Mouse (Mus musculus) kidney, embryonic 16.5 days (tissue): ENCODE measurements around the gene Ly75. TPM values are rescaled to one million over a fixed set of nuclear protein-coding genes. Genes with fewer than 3 reads are reported as not detected.
A peak's percentile ranks its signal among the peaks of the same experiment; 100 is the strongest.

Experiments
- ATAC-seq: fragments of 200-750 bp; cut with Nextera tagmentation; 2 replicates; pipeline ENCODE4 v1.8.0; 2017; ENCODE audit warnings: moderate TSS enrichment; ENCODE audit not compliant: low FRiP score, low TSS enrichment
- H3K27ac ChIP-seq: fragments of 300-500 bp; sonication (generic); 2 replicates; pipeline ENCODE4 v1.5.1; 2014; ENCODE audit warnings: low read length
- H3K27me3 ChIP-seq: fragments of 300-500 bp; sonication (generic); 2 replicates; pipeline ENCODE4 v1.6.1; 2014; ENCODE audit warnings: low read length, control low read depth, mixed read lengths; ENCODE audit not compliant: insufficient read depth
- H3K36me3 ChIP-seq: fragments of 300-500 bp; sonication (generic); 2 replicates; pipeline ENCODE4 v1.6.1; 2014; ENCODE audit warnings: low read length, control low read depth, mixed read lengths; ENCODE audit not compliant: insufficient read depth
- H3K4me1 ChIP-seq: fragments of 300-500 bp; sonication (generic); 2 replicates; pipeline ENCODE4 v1.6.1; 2014; ENCODE audit warnings: low read length, control low read depth, mixed read lengths; ENCODE audit not compliant: insufficient read depth
- H3K4me2 ChIP-seq: fragments of 300-500 bp; sonication (generic); replicated peaks from 2 replicates; pipeline ENCODE4 v1.6.1; 2014; ENCODE audit warnings: low read depth, low read length
- H3K4me3 ChIP-seq: fragments of 300-500 bp; sonication (generic); 2 replicates; pipeline ENCODE4 v1.5.1; 2014; ENCODE audit warnings: mild to moderate bottlenecking, low read length
- H3K9ac ChIP-seq: fragments of 300-500 bp; sonication (generic); replicated peaks from 2 replicates; pipeline ENCODE4 v1.6.1; 2014; ENCODE audit warnings: low read length
- H3K9me3 ChIP-seq: fragments of 300-500 bp; sonication (generic); 2 replicates; pipeline ENCODE4 v1.6.1; 2016; ENCODE audit warnings: low read length, control low read depth
- WGBS: fragments of 180-500 bp; shearing (Covaris S2); extraction: QIAGEN DNeasy Blood & Tissue Kit; methylation state at CpG from one replicate; pipeline ENCODE4 v1.1.7; 2014; 5-methylcytosine and 5-hydroxymethylcytosine counted together
- polyA plus RNA-seq: library from polyadenylated mRNA; unstranded; fragments of >200 nt; fragmentation: Nextera tagmentation; extraction: Ambion mirVana; gene quantifications from 2 replicates; pipeline ENCODE4 v1.2.1, GENCODE M21; 2015

Ly75 gene
- polyA plus RNA-seq, 1 experiment from 2014 or later, result 2.7 TPM

- H3K4me3 ChIP-seq, result no peak overlapping the region
- ATAC-seq, result no peak
- no peak overlapping the region for H3K9ac ChIP-seq
- no peaks in the 10 kb centered on the region for H3K36me3 ChIP-seq
- no peaks in the 10 kb centered on the region for H3K9me3 ChIP-seq
- no peak overlapping the region for H3K27ac ChIP-seq
- WGBS, result 98% methylated on average over 3 of the region's 3 CpGs
- no peak overlapping the region for H3K4me2 ChIP-seq
- peaks cover 1% of the 10 kb centered on the region; the same call in 1 of the 2 replicates for H3K4me1 ChIP-seq
- no peaks in the 10 kb centered on the region for H3K27me3 ChIP-seq
Observed at GRCm38 (mm10) chr2:60359796-60360195, 23.3 kb downstream of the Ly75 start.

GRCm38 (mm10) chr2:60355388-60355683, 27.8 kb downstream of the Ly75 start:
- Histone ChIP-seq H3K9me3 (no peaks in the 10 kb centered on the region), H3K36me3 (no peaks in the 10 kb centered on the region), H3K27me3 (no peaks in the 10 kb centered on the region), H3K9ac (no peak overlapping the region), H3K4me1 (0 out of 2 replicates have a peak, but pooled peaks cover 7% of the 10 kb centered on the region), H3K4me2 (0 out of 2 replicates have a peak overlapping the region, but pooled peaks have one; percentile 10), H3K27ac (no peak overlapping the region), H3K4me3 (no peak overlapping the region)
- 46% methylated on average over 3 of the region's 3 CpGs for WGBS
- no peak for ATAC-seq

DNA sequence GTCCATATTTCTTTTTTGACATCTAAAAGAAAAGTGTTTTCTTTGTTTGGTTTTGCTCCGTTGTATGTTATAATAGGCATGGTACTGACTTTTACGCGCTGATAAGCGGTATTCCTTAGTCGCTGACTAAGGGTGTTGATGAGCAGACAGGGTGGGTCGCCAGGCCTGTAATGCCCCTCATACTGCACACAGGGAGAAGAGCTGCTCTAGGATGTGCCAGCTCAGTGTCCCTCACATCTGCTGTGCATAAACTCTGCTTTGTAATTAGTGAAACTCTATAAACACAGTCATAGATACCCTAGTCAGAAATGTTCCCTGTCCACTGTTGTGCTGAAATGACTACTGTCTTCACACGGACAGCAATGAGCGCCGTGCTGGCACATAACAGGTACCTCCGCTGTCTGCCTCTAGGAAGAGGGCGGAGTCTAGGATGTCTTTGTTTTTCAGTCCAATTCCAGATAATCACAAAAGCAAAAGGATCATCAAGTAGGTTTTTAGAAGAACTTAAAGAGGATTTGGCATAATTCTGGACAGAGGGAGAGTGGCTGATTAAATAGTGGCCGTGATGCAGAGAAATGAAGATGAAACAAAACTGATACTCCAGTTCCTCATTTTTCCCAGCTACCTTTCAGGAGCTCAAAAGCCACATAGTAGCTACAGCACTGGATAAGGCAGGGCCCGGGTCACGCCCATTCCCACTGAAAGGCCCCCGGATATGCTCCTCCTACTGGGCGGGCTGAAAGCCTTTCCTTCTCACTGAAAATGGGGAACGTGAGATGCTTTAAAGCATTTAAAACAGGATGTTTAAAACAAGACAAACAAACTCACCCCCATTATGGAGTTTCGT, 28.3 kb downstream of the Ly75 start:
- Histone ChIP-seq H3K36me3 (no peaks in the 10 kb centered on the region), H3K4me2 (0 out of 2 replicates have a peak overlapping the region, but pooled peaks have one; percentile 10), H3K9ac (no peak overlapping the region), H3K27ac (no peak overlapping the region), H3K4me1 (0 out of 2 replicates have a peak, but pooled peaks cover 7% of the 10 kb centered on the region), H3K9me3 (no peaks in the 10 kb centered on the region), H3K27me3 (no peaks in the 10 kb centered on the region), H3K4me3 (no peak overlapping the region)
- ATAC-seq, result no peak
- 56% methylated on average over 18 of the region's 18 CpGs for WGBS

- H3K36me3 ChIP-seq, result no peaks in the 10 kb centered on the region
- H3K4me3 ChIP-seq, result no peak overlapping the region
- 0 out of 2 replicates have a peak, but pooled peaks cover 7% of the 10 kb centered on the region for H3K4me1 ChIP-seq
- H3K4me2 ChIP-seq, result no peak overlapping the region
- ATAC-seq, result no peak
- H3K9ac ChIP-seq, result no peak overlapping the region
- WGBS, result 51% methylated on average over 5 of the region's 5 CpGs
- H3K27me3 ChIP-seq, result no peaks in the 10 kb centered on the region
- H3K9me3 ChIP-seq, result no peaks in the 10 kb centered on the region
- no peak overlapping the region for H3K27ac ChIP-seq
Observed at GRCm38 (mm10) chr2:60352296-60352695, 30.8 kb downstream of the Ly75 start.

DNA sequence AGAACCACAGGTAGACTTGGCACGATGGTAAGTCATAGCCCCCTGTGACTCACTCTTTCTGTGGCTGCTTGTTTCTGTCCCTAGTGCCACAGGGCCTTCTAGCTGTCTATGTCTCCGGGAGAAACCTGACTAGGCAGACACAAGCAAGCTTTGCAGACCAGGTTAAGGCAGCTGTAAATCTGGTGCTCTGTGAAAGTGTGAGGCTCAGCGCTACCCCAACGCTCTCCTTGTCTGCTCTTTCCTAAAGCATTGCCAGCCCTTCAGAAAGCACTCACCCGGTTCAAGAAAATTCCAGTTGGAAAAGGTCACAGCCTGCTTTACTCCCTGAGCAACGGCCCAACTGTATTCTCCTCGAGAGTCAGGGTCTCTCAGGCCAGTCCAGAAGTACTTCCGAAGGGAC, 31.3 kb downstream of the Ly75 start:
- peak; percentile 51; the same call in 1 of the 2 replicates for ATAC-seq
- no peak overlapping the region for H3K4me2 ChIP-seq
- no peaks in the 10 kb centered on the region for H3K9me3 ChIP-seq
- no peak overlapping the region for H3K9ac ChIP-seq
- WGBS, result 43% methylated on average over 8 of the region's 8 CpGs
- no peaks in the 10 kb centered on the region for H3K36me3 ChIP-seq
- H3K27ac ChIP-seq, result no peak overlapping the region
- no peaks in the 10 kb centered on the region for H3K27me3 ChIP-seq
- 0 out of 2 replicates have a peak, but pooled peaks cover 7% of the 10 kb centered on the region for H3K4me1 ChIP-seq
- H3K4me3 ChIP-seq, result no peak overlapping the region

DNA sequence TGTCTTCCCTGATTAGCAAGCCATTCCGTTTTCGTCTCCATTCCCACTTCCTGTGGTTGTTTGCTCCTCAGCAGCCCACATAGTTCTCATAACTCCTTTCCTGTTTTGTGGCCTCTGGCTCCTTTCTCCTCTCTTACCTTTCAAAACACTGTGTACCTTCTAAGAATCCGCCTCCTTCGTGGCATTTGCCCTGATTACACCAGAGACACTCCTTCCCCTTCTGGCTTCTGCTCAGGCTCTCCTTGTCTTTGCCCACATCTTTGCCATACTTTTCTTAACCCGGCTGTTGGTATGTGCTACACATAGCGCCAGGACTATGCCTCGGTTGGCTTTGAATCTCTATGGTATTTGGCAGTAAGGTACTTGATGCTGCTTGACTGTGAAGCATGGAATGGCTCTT, 35.2 kb downstream of the Ly75 start:
- ATAC-seq, result no peak
- no peak overlapping the region for H3K4me2 ChIP-seq
- 80% methylated on average over 7 of the region's 7 CpGs for WGBS

DNA sequence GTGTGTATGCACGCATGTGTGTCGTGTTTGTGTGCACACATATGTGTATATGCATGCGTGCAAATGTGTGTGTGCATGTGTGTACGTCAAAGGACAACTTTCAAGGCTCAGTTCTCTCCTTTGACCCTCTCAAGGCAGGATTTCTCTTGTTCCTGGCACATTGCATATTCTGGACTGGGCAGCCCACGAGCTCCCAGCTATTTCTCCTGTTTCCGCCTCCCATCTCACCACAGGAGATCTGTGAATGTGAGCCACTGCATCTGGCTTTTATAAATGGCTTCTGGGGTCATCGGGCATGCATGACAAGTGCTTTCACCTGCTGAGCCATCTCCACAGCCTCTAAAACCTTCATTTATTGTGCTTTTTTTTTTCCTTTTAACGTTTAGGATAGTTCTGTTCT, 36.6 kb downstream of the Ly75 start:
- no peaks in the 10 kb centered on the region for H3K36me3 ChIP-seq
- no peaks in the 10 kb centered on the region for H3K9me3 ChIP-seq
- H3K27ac ChIP-seq, result no peak overlapping the region
- no peaks in the 10 kb centered on the region for H3K27me3 ChIP-seq
- no peak overlapping the region for H3K4me3 ChIP-seq
- H3K4me2 ChIP-seq, result no peak overlapping the region
- 70% methylated on average over 8 of the region's 8 CpGs for whole genome bisulfite sequencing
- no peak overlapping the region for H3K9ac ChIP-seq
- no peak for ATAC-seq
- H3K4me1 ChIP-seq, result 0 out of 2 replicates have a peak, but pooled peaks cover under 1% of the 10 kb centered on the region

More for the DNA sequence above, 35.2 kb downstream of the Ly75 start:
- H3K4me1 ChIP-seq, result no peaks in the 10 kb centered on the region
- no peaks in the 10 kb centered on the region for H3K9me3 ChIP-seq
- H3K4me3 ChIP-seq, result no peak overlapping the region
- no peak overlapping the region for H3K27ac ChIP-seq
- no peak overlapping the region for H3K9ac ChIP-seq
- no peaks in the 10 kb centered on the region for H3K36me3 ChIP-seq
- H3K27me3 ChIP-seq, result no peaks in the 10 kb centered on the region

GRCm38 (mm10) chr2:60345717-60346116, 37.4 kb downstream of the Ly75 start:
- Histone ChIP-seq H3K4me2 (no peak overlapping the region), H3K9me3 (no peaks in the 10 kb centered on the region), H3K4me1 (0 out of 2 replicates have a peak, but pooled peaks cover 2% of the 10 kb centered on the region), H3K27me3 (no peaks in the 10 kb centered on the region), H3K4me3 (no peak overlapping the region), H3K36me3 (no peaks in the 10 kb centered on the region), H3K9ac (no peak overlapping the region), H3K27ac (no peak overlapping the region)
- ATAC-seq, result no peak
- 89% methylated on average over 7 of the region's 7 CpGs for WGBS

GRCm38 (mm10) chr2:60343607-60344289, 39.4 kb downstream of the Ly75 start:
- Histone ChIP-seq H3K4me2 (no peak overlapping the region), H3K9me3 (no peaks in the 10 kb centered on the region), H3K9ac (no peak overlapping the region), H3K36me3 (no peaks in the 10 kb centered on the region), H3K27me3 (no peaks in the 10 kb centered on the region), H3K27ac (no peak overlapping the region), H3K4me1 (0 out of 2 replicates have a peak, but pooled peaks cover 2% of the 10 kb centered on the region), H3K4me3 (no peak overlapping the region)
- ATAC-seq, result no peak
- 74% methylated on average over 11 of the region's 11 CpGs for WGBS
